Mouse (Mus musculus): ENCODE measurements around the gene Zc3h7b. TPM values are rescaled to one million over a fixed set of nuclear protein-coding genes. Genes with fewer than 3 reads are reported as not detected.

Zc3h7b gene
- polyA plus RNA-seq, 1 experiment, result 7.7 TPM

- WGBS, result 37% methylated on average over 3 of the region's 3 CpGs
- H3K27ac ChIP-seq (ENCODE audit: insufficient read depth, low read depth, low read length), result no peak overlapping the region
- no peaks in the 10 kb centered on the region for H3K36me3 ChIP-seq (ENCODE audit: control insufficient read depth, insufficient read depth, low read length)
- no peak overlapping the region for H3K4me3 ChIP-seq (ENCODE audit: low read depth, low read length)
- peaks cover 5% of the 10 kb centered on the region; the same call in 1 of the 2 replicates for H3K4me1 ChIP-seq (ENCODE audit: control insufficient read depth, insufficient read depth, insufficient read length, low read length)
- TF ChIP-seq CTCF (IDR thresholded peaks at IDR 0.05; ENCODE audit: extremely low read depth, insufficient read length, insufficient replicate concordance, low read depth, low read length), result no peak
- H3K27me3 ChIP-seq (ENCODE audit: control insufficient read depth, insufficient read depth, low read length), result peaks cover 5% of the 10 kb centered on the region; the same call in 1 of the 2 replicates
These were observed 14.7 kb downstream of the Zc3h7b start for GRCm38 (mm10) chr15:81759542-81759941.

- H3K27me3 ChIP-seq (ENCODE audit: control insufficient read depth, insufficient read depth, low read length), result peaks cover 5% of the 10 kb centered on the region; the same call in 1 of the 2 replicates
- H3K27ac ChIP-seq (ENCODE audit: insufficient read depth, low read depth, low read length), result no peak overlapping the region
- no peaks in the 10 kb centered on the region for H3K36me3 ChIP-seq (ENCODE audit: control insufficient read depth, insufficient read depth, low read length)
- TF ChIP-seq POLR2A (IDR thresholded peaks at IDR 0.05; ENCODE audit: low read depth, low read length) (no peak), CTCF (IDR thresholded peaks at IDR 0.05; ENCODE audit: extremely low read depth, insufficient read length, insufficient replicate concordance, low read depth, low read length) (no peak)
- WGBS, result 84% methylated on average over 5 of the region's 5 CpGs
- peaks cover 5% of the 10 kb centered on the region; the same call in 1 of the 2 replicates for H3K4me1 ChIP-seq (ENCODE audit: control insufficient read depth, insufficient read depth, insufficient read length, low read length)
- H3K4me3 ChIP-seq (ENCODE audit: low read depth, low read length), result no peak overlapping the region
These were observed 15.7 kb downstream of the Zc3h7b start for GRCm38 (mm10) chr15:81760361-81761079.

- Histone ChIP-seq H3K4me1 (ENCODE audit: control insufficient read depth, insufficient read depth, insufficient read length, low read length) (peaks cover 5% of the 10 kb centered on the region; the same call in 1 of the 2 replicates), H3K36me3 (ENCODE audit: control insufficient read depth, insufficient read depth, low read length) (no peaks in the 10 kb centered on the region), H3K27ac (ENCODE audit: insufficient read depth, low read depth, low read length) (no peak overlapping the region), H3K4me3 (ENCODE audit: low read depth, low read length) (no peak overlapping the region), H3K27me3 (ENCODE audit: control insufficient read depth, insufficient read depth, low read length) (peaks cover 5% of the 10 kb centered on the region; the same call in 1 of the 2 replicates)
- WGBS, result 94% methylated on average over 7 of the region's 7 CpGs
- TF ChIP-seq POLR2A (IDR thresholded peaks at IDR 0.05; ENCODE audit: low read depth, low read length), result no peak
- TF ChIP-seq CTCF (IDR thresholded peaks at IDR 0.05; ENCODE audit: extremely low read depth, insufficient read length, insufficient replicate concordance, low read depth, low read length), result no peak
These were observed 16.5 kb downstream of the Zc3h7b start for GRCm38 (mm10) chr15:81761381-81761780.

- Histone ChIP-seq H3K27me3 (ENCODE audit: control insufficient read depth, insufficient read depth, low read length) (peaks cover 5% of the 10 kb centered on the region; the same call in 1 of the 2 replicates), H3K27ac (ENCODE audit: insufficient read depth, low read depth, low read length) (no peak overlapping the region), H3K36me3 (ENCODE audit: control insufficient read depth, insufficient read depth, low read length) (no peaks in the 10 kb centered on the region), H3K4me1 (ENCODE audit: control insufficient read depth, insufficient read depth, insufficient read length, low read length) (peaks cover 5% of the 10 kb centered on the region; the same call in 1 of the 2 replicates), H3K4me3 (ENCODE audit: low read depth, low read length) (no peak overlapping the region)
- WGBS, result 92% methylated on average over 3 of the region's 3 CpGs
- TF ChIP-seq CTCF (IDR thresholded peaks at IDR 0.05; ENCODE audit: extremely low read depth, insufficient read length, insufficient replicate concordance, low read depth, low read length) (no peak), POLR2A (IDR thresholded peaks at IDR 0.05; ENCODE audit: low read depth, low read length) (no peak)
These were observed 17.1 kb downstream of the Zc3h7b start for GRCm38 (mm10) chr15:81761959-81762358.

GRCm38 (mm10) chr15:81764573-81764972, 19.7 kb downstream of the Zc3h7b start:
- H3K27me3 ChIP-seq (ENCODE audit: control insufficient read depth, insufficient read depth, low read length), result peaks cover 5% of the 10 kb centered on the region; the same call in 1 of the 2 replicates
- WGBS, result 90% methylated on average over 6 of the region's 6 CpGs
- no peaks in the 10 kb centered on the region for H3K36me3 ChIP-seq (ENCODE audit: control insufficient read depth, insufficient read depth, low read length)
- peaks cover 5% of the 10 kb centered on the region; the same call in 1 of the 2 replicates for H3K4me1 ChIP-seq (ENCODE audit: control insufficient read depth, insufficient read depth, insufficient read length, low read length)
- H3K27ac ChIP-seq (ENCODE audit: insufficient read depth, low read depth, low read length), result no peak overlapping the region
- no peak for TF ChIP-seq CTCF (IDR thresholded peaks at IDR 0.05; ENCODE audit: extremely low read depth, insufficient read length, insufficient replicate concordance, low read depth, low read length)
- no peak for TF ChIP-seq POLR2A (IDR thresholded peaks at IDR 0.05; ENCODE audit: low read depth, low read length)
- H3K4me3 ChIP-seq (ENCODE audit: low read depth, low read length), result no peak overlapping the region

GRCm38 (mm10) chr15:81765651-81766050, 20.8 kb downstream of the Zc3h7b start:
- WGBS, result 70% methylated on average over 9 of the region's 9 CpGs
- Histone ChIP-seq H3K27ac (ENCODE audit: insufficient read depth, low read depth, low read length) (no peak overlapping the region), H3K36me3 (ENCODE audit: control insufficient read depth, insufficient read depth, low read length) (no peaks in the 10 kb centered on the region), H3K4me3 (ENCODE audit: low read depth, low read length) (no peak overlapping the region), H3K4me1 (ENCODE audit: control insufficient read depth, insufficient read depth, insufficient read length, low read length) (no peaks in the 10 kb centered on the region), H3K27me3 (ENCODE audit: control insufficient read depth, insufficient read depth, low read length) (peaks cover 1% of the 10 kb centered on the region; the same call in 1 of the 2 replicates)
- TF ChIP-seq CTCF (IDR thresholded peaks at IDR 0.05; ENCODE audit: extremely low read depth, insufficient read length, insufficient replicate concordance, low read depth, low read length) (no peak), POLR2A (IDR thresholded peaks at IDR 0.05; ENCODE audit: low read depth, low read length) (no peak)

GRCm38 (mm10) chr15:81766439-81766838, 21.6 kb downstream of the Zc3h7b start:
- Histone ChIP-seq H3K36me3 (ENCODE audit: control insufficient read depth, insufficient read depth, low read length) (peaks cover 1% of the 10 kb centered on the region; the same call in 1 of the 2 replicates), H3K27me3 (ENCODE audit: control insufficient read depth, insufficient read depth, low read length) (no peaks in the 10 kb centered on the region; the same call in 1 of the 2 replicates), H3K27ac (ENCODE audit: insufficient read depth, low read depth, low read length) (no peak overlapping the region), H3K4me3 (ENCODE audit: low read depth, low read length) (no peak overlapping the region), H3K4me1 (ENCODE audit: control insufficient read depth, insufficient read depth, insufficient read length, low read length) (no peaks in the 10 kb centered on the region)
- no peak for TF ChIP-seq CTCF (IDR thresholded peaks at IDR 0.05; ENCODE audit: extremely low read depth, insufficient read length, insufficient replicate concordance, low read depth, low read length)
- no peak for TF ChIP-seq POLR2A (IDR thresholded peaks at IDR 0.05; ENCODE audit: low read depth, low read length)
- WGBS, result 89% methylated on average over 5 of the region's 5 CpGs
